Mouse (Mus musculus) liver, adult 2 months (tissue): ENCODE results near the gene Cul9. TPM values are rescaled to one million over a fixed set of nuclear protein-coding genes. Genes with fewer than 3 reads are reported as not detected.
A peak's percentile ranks its signal among the peaks of the same experiment; 100 is the strongest.

Experiments
- DNase-seq: peaks from one replicate; pipeline ENCODE4 v3.0.0-alpha.2; 2011; ENCODE audit warnings: low read depth, low spot score; ENCODE audit errors: extremely low read depth
- H3K27ac ChIP-seq: fragments of 200-500 bp; replicated peaks from 2 replicates; pipeline ENCODE4 v1.5.1; 2012; ENCODE audit warnings: low read depth, mild to moderate bottlenecking, control low read depth, inconsistent platforms, low read length; ENCODE audit not compliant: insufficient read depth
- H3K27me3 ChIP-seq: fragments of 200-500 bp; 2 replicates; pipeline ENCODE4 v1.6.1; 2012; ENCODE audit warnings: mild to moderate bottlenecking, moderate library complexity, low read length, inconsistent platforms; ENCODE audit not compliant: control insufficient read depth, insufficient read depth
- H3K36me3 ChIP-seq: fragments of 200-500 bp; 2 replicates; pipeline ENCODE4 v1.6.1; 2012; ENCODE audit warnings: low read length, inconsistent platforms; ENCODE audit not compliant: control insufficient read depth, insufficient read depth
- H3K4me1 ChIP-seq: fragments of 200-500 bp; 2 replicates; pipeline ENCODE4 v1.6.1; 2011; ENCODE audit warnings: low read length; ENCODE audit not compliant: control insufficient read depth, insufficient read depth
- H3K4me3 ChIP-seq: fragments of 200-500 bp; 2 replicates; pipeline ENCODE4 v1.5.1; 2011; ENCODE audit warnings: low read depth, mild to moderate bottlenecking, control low read depth, low read length, moderate library complexity; ENCODE audit not compliant: insufficient read depth
- H3K79me2 ChIP-seq: fragments of 200-500 bp; 2 replicates; pipeline ENCODE4 v1.6.1; 2012; ENCODE audit warnings: inconsistent platforms, mild to moderate bottlenecking, low read length, moderate library complexity; ENCODE audit not compliant: control insufficient read depth, insufficient read depth
- H3K9ac ChIP-seq: fragments of 200-500 bp; 2 replicates; pipeline ENCODE4 v1.6.1; 2012; ENCODE audit warnings: low read depth, mild to moderate bottlenecking, control low read depth, inconsistent platforms, low read length
- CTCF ChIP-seq: fragments of 200-500 bp; IDR thresholded peaks from 2 replicates; pipeline ENCODE4 v1.5.1; 2011; ENCODE audit warnings: low read depth, low read length, control low read depth
- POLR2A ChIP-seq: fragments of 200-500 bp; IDR thresholded peaks from 2 replicates; pipeline ENCODE4 v1.6.1; 2011; ENCODE audit warnings: low read length, control low read depth; ENCODE audit not compliant: insufficient read depth; ENCODE audit errors: extremely low read depth
- WGBS: fragments of 180-500 bp; shearing (Covaris S2); methylation state at CpG from one replicate; pipeline ENCODE4 v1.1.7; 2018; 5-methylcytosine and 5-hydroxymethylcytosine counted together
- polyA plus RNA-seq: library from polyadenylated mRNA; depleted of rRNA; stranded (reverse); fragments of >200 nt; gene quantifications from 2 replicates; pipeline ENCODE4 v1.2.3, GENCODE M21; 2012
- total RNA-seq: library from RNA; depleted of rRNA; stranded (reverse); fragments of >200 nt; gene quantifications from 2 replicates; pipeline ENCODE4 v1.2.3, GENCODE M21; 2014

Gene Cul9
- total and polyA plus RNA-seq, 2 experiments, result 4.1 to 10.1 TPM

DNA sequence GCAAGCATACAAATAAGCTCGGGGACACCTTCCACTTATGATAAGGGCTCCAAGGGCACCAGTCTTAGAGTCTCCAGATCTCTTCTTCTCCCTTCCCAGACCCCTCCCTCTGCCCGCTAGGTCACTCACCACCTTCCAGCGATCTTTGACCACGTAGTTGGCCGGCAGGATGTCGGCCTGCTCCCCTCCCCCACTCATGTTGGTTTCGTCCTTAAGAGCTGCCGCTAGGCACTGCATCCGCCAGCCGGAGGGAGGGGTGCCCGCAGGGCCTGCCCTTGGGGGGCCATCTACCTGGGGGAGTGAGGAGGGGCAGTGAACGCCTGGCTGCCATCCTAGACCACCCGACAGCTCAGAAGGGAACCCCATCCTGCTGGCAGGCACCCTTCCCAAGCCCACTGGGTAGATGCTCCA is 62.2 kb downstream of the Cul9 start:
- Histone ChIP-seq H3K4me1 (0 out of 2 replicates have a peak, but pooled peaks cover 3% of the 10 kb centered on the region), H3K79me2 (no peaks in the 10 kb centered on the region), H3K27ac (no peak overlapping the region; the same call in 1 of the 2 replicates), H3K4me3 (peak overlapping the region; percentile 39), H3K9ac (peak overlapping the region; percentile 9; the same call in 1 of the 2 replicates), H3K36me3 (no peaks in the 10 kb centered on the region), H3K27me3 (peaks cover 5% of the 10 kb centered on the region; the same call in 1 of the 2 replicates)
- peak; percentile 89 for DNase-seq
- WGBS, result 2% methylated on average over 13 of the region's 13 CpGs
- TF ChIP-seq POLR2A, result no peak
- no peak for TF ChIP-seq CTCF

DNA sequence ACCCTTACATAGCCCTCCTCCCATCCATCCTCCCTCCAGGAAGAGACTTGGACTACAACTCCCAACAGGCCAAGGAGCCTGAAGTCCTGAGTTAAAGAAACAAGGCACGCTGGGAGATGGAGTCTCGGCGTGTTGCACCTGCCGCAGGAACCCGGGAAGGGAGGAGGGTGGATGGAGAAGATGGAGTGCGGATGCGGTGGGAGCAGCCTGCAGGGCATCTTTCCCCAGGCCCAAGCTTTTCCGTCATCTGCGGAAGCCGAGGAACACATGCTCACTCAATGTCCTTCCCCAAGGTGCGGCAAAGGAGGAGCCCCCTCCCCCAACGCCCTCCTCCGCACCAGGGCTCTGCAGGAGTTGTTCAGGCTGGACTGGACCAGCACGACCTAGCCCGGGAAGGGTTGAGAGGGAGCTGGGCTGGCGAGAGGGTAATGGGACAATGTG is 62.6 kb downstream of the Cul9 start:
- Histone ChIP-seq H3K4me3 (peak overlapping the region; percentile 39), H3K4me1 (0 out of 2 replicates have a peak, but pooled peaks cover 3% of the 10 kb centered on the region), H3K36me3 (no peaks in the 10 kb centered on the region), H3K79me2 (no peaks in the 10 kb centered on the region), H3K9ac (peak overlapping the region; percentile 9; the same call in 1 of the 2 replicates), H3K27me3 (peaks cover 5% of the 10 kb centered on the region; the same call in 1 of the 2 replicates), H3K27ac (no peak overlapping the region; the same call in 1 of the 2 replicates)
- no peak for TF ChIP-seq POLR2A
- TF ChIP-seq CTCF, result no peak
- peak; percentile 68 for DNase-seq
- 5% methylated on average over 16 of the region's 16 CpGs for WGBS

DNA sequence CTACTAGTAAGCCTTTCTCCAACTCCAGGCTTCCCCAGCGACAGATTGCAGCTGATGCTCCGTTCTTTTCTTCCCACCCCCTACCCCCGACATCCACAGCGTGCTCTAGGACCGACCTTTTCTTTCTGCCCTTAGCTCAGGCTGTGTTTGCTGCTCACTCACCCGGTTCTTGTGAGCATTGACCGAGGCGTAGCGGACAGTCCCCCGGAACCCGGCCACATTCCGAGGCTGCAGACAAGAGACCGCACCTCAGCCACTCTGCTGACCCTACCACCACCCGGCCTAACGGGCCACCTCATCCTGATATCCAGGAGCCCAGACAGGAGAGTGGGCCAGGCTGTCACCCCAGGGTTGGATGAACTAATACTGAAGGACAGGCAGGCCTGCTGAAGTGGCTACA is 68.9 kb downstream of the Cul9 start:
- no peaks in the 10 kb centered on the region for H3K27me3 ChIP-seq
- no peak for DNase-seq
- no peak overlapping the region for H3K9ac ChIP-seq
- no peaks in the 10 kb centered on the region for H3K36me3 ChIP-seq
- no peaks in the 10 kb centered on the region for H3K4me1 ChIP-seq
- no peak overlapping the region for H3K27ac ChIP-seq
- WGBS, result 90% methylated on average over 15 of the region's 15 CpGs
- TF ChIP-seq POLR2A (no peak), CTCF (no peak)
- H3K4me3 ChIP-seq, result no peak overlapping the region
- no peaks in the 10 kb centered on the region for H3K79me2 ChIP-seq

DNA sequence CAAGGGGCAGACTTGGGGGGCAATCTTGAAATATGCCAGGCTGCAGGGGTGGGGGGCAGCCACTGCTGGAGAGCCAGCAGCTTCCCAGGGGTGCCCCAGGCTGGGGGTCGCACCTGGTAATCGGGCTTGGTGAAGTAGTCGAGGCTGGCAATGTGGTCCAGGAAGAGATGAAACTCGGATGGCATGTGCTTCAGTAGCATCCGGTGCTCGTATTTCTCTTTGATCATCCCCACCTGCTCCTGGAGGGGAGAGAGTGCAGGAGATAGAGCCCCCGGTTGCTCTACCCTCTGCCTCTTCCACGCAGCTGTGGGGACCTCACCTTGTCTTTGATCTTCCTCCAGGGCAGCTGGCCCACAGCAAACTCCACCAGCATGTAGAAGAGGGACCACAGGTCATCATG is 69.6 kb downstream of the Cul9 start:
- TF ChIP-seq CTCF (no peak), POLR2A (no peak)
- Histone ChIP-seq H3K4me3 (no peak overlapping the region), H3K4me1 (no peaks in the 10 kb centered on the region), H3K36me3 (no peaks in the 10 kb centered on the region), H3K79me2 (no peaks in the 10 kb centered on the region), H3K27ac (no peak overlapping the region), H3K27me3 (no peaks in the 10 kb centered on the region), H3K9ac (no peak overlapping the region)
- WGBS, result 78% methylated on average over 8 of the region's 8 CpGs
- DNase-seq, result no peak

DNA sequence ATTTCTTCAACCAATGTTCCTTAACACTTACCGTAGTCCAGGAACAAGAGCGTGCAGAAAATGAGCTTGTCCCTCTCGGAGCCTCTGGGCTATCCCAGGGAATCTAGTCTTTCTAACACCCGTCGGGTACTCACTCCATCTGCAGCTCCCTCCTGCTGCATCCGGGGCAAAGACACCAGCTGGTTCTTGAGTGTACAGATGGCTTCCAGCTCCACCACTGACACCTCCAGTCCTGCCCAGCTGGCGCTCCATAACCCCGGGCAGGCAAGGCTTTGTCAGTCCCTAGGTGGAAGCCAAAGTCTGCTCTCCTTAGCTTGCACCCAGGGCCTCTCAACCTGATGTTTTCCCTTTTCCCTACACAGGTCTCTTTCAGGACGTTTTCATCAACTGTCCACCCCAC is 78.4 kb downstream of the Cul9 start:
- H3K9ac ChIP-seq, result no peak overlapping the region
- 83% methylated on average over 9 of the region's 9 CpGs for WGBS
- no peaks in the 10 kb centered on the region for H3K36me3 ChIP-seq
- TF ChIP-seq POLR2A, result no peak
- no peak for TF ChIP-seq CTCF
- DNase-seq, result no peak
- no peaks in the 10 kb centered on the region for H3K79me2 ChIP-seq
- H3K4me1 ChIP-seq, result peaks cover 14% of the 10 kb centered on the region; the same call in 1 of the 2 replicates
- H3K4me3 ChIP-seq, result no peak overlapping the region
- no peaks in the 10 kb centered on the region for H3K27me3 ChIP-seq
- no peak overlapping the region; the same call in 1 of the 2 replicates for H3K27ac ChIP-seq

DNA sequence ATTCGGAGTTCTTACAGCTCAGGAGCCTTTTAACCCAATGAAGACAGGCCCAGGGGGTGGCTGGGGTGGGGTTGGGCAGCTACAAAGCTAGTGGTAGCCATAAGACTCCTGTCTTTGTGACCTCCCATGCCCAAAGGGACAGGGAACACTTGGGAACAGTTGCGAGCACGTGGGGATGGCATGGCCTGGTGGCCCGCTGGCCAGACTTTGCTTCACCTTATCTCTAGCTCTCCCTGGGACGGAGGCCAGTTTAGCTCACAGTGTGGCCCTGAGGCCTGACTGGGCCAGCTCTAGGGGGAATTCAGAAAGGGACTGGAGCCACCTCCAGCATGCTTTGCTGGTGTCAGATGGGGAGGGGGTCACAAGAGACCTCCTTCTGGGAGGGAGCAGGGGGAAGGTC is 84.0 kb downstream of the Cul9 start:
- TF ChIP-seq CTCF, result no peak
- TF ChIP-seq POLR2A, result 0 out of 2 replicates have a peak, but pooled peaks have one; percentile 7
- no peak overlapping the region for H3K4me3 ChIP-seq
- H3K27me3 ChIP-seq, result no peaks in the 10 kb centered on the region
- peak overlapping the region; percentile 65 for H3K27ac ChIP-seq
- 0 out of 2 replicates have a peak overlapping the region, but pooled peaks have one; percentile 20 for H3K9ac ChIP-seq
- DNase-seq, result peak; percentile 95
- 27% methylated on average over 5 of the region's 5 CpGs for WGBS
- no peaks in the 10 kb centered on the region for H3K36me3 ChIP-seq
- H3K79me2 ChIP-seq, result no peaks in the 10 kb centered on the region
- H3K4me1 ChIP-seq, result peaks cover 14% of the 10 kb centered on the region
